Comparison of ENCODE assay signal across 16 mouse cellular contexts in the genomic region with DNA sequence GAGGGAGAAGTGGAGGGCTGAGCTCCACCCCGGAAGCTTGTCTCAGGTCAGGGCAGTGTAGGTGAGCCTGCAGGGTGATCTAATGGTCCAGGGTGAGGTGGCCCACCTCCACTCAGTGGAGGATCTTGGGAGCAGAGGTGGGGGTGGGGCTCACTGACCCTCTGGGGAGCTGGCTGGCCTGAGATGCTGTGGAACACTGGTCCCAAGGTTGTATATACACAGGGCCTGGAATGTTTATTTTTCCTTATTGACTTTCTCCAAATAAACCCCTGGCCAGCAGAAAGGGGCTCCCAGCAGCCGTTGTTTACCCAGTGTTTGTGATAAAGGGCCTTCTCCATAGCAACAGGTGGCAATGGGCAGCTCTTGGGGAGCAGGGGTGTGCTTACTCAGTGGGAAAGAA. TPM values are rescaled to one million over a fixed set of nuclear protein-coding genes. Genes with fewer than 3 reads are reported as not detected.
DNase-seq lines count a peak whose midpoint lies in the region; ATAC-seq lines count a peak whose summit lies in the region.
"Had no signal": no experiment of that assay in that cellular context is flagged by ENCODE, and none has a peak within 500 bp of the region (broad histone marks: within the 10 kb centered on the region; RNA-seq: fewer than 3 reads in every experiment).

No protein-coding gene starts in this region.

- H3K27me3 ChIP-seq in heart, embryonic 15.5 days = no peaks in the 10 kb centered on the region
- peaks cover 22% of the 10 kb centered on the region for H3K27me3 ChIP-seq in neural tube, embryonic 13.5 days
- H3K27me3 ChIP-seq in neural tube, embryonic 15.5 days (replicated peaks) = peaks cover 26% of the 10 kb centered on the region; the same call in 1 of the 2 replicates
- no peaks in the 10 kb centered on the region for H3K27me3 ChIP-seq in lung, embryonic 16.5 days (ENCODE audit: control insufficient read depth, insufficient read depth, low read depth, low read length)

- H3K4me1 ChIP-seq in heart, embryonic 15.5 days (replicated peaks) = peaks cover 25% of the 10 kb centered on the region
- H3K4me1 ChIP-seq in neural tube, embryonic 13.5 days (replicated peaks) = peaks cover 13% of the 10 kb centered on the region
- peaks cover 7% of the 10 kb centered on the region for H3K4me1 ChIP-seq in neural tube, embryonic 15.5 days
- peaks cover 15% of the 10 kb centered on the region for H3K4me1 ChIP-seq in lung, embryonic 16.5 days (replicated peaks; ENCODE audit: control insufficient read depth, insufficient read depth, low read length)

- no peak overlapping the region for H3K4me2 ChIP-seq in heart, embryonic 15.5 days
- no peak overlapping the region for H3K4me2 ChIP-seq in neural tube, embryonic 13.5 days
- H3K4me2 ChIP-seq in neural tube, embryonic 15.5 days = no peak overlapping the region
- H3K4me2 ChIP-seq in lung, embryonic 16.5 days (ENCODE audit: low read depth, low read length) = no peak overlapping the region
- H3K4me2 ChIP-seq: embryonic facial prominence, embryonic 13.5 days; hindbrain, embryonic 13.5 days had no signal

- H3K9ac ChIP-seq in heart, embryonic 15.5 days = no peak overlapping the region
- no peak overlapping the region for H3K9ac ChIP-seq in neural tube, embryonic 13.5 days
- no peak overlapping the region for H3K9ac ChIP-seq in neural tube, embryonic 15.5 days (replicated peaks)
- H3K9ac ChIP-seq in lung, embryonic 16.5 days (ENCODE audit: low read length) = no peak overlapping the region
- H3K9ac ChIP-seq: embryonic facial prominence, embryonic 13.5 days; hindbrain, embryonic 13.5 days had no signal

- H3K27ac ChIP-seq in heart, embryonic 15.5 days = no peak overlapping the region
- H3K27ac ChIP-seq in neural tube, embryonic 13.5 days (replicated peaks) = no peak overlapping the region
- no peak overlapping the region for H3K27ac ChIP-seq in neural tube, embryonic 15.5 days (replicated peaks)
- no peak overlapping the region for H3K27ac ChIP-seq in lung, embryonic 16.5 days (ENCODE audit: low read length)
- H3K27ac ChIP-seq: embryonic facial prominence, embryonic 13.5 days; hindbrain, embryonic 13.5 days had no signal

- no peaks in the 10 kb centered on the region for H3K9me3 ChIP-seq in heart, embryonic 15.5 days (replicated peaks)
- no peaks in the 10 kb centered on the region for H3K9me3 ChIP-seq in neural tube, embryonic 13.5 days
- no peaks in the 10 kb centered on the region for H3K9me3 ChIP-seq in neural tube, embryonic 15.5 days (replicated peaks)
- no peaks in the 10 kb centered on the region for H3K9me3 ChIP-seq in lung, embryonic 16.5 days (ENCODE audit: control insufficient read depth, low read length)
- H3K9me3 ChIP-seq: embryonic facial prominence, embryonic 13.5 days; hindbrain, embryonic 13.5 days had no signal

- peak; percentile 23 for ATAC-seq in heart, embryonic 15.5 days (replicated peaks; ENCODE audit: insufficient number of reproducible peaks, insufficient read depth, low FRiP score, low read depth)
- ATAC-seq in neural tube, embryonic 13.5 days (ENCODE audit: low read depth) = 0 out of 2 replicates have a peak, but pooled peaks have one; percentile 16
- ATAC-seq in neural tube, embryonic 15.5 days (ENCODE audit: low FRiP score) = no peak
- ATAC-seq in lung, embryonic 16.5 days (ENCODE audit: low read depth) = peak; percentile 78
- ATAC-seq: forebrain, embryonic 16.5 days had no signal

- H3K4me3 ChIP-seq in heart, embryonic 15.5 days = no peak overlapping the region
- no peak overlapping the region for H3K4me3 ChIP-seq in neural tube, embryonic 13.5 days
- H3K4me3 ChIP-seq in neural tube, embryonic 15.5 days (replicated peaks) = no peak overlapping the region
- no peak overlapping the region for H3K4me3 ChIP-seq in lung, embryonic 16.5 days (ENCODE audit: low read length)
- H3K4me3 ChIP-seq: embryonic facial prominence, embryonic 13.5 days; hindbrain, embryonic 13.5 days had no signal

- 36% methylated on average over 2 of the region's 2 CpGs for WGBS in heart, embryonic 15.5 days
- WGBS in neural tube, embryonic 13.5 days = 26% methylated on average over 2 of the region's 2 CpGs
- WGBS in neural tube, embryonic 15.5 days = 34% methylated on average over 2 of the region's 2 CpGs
- 0% methylated on average over 2 of the region's 2 CpGs for WGBS in lung, embryonic 16.5 days

- no peak for DNase-seq in heart, adult 9 months (ENCODE audit: low spot score in 2 of 2)
- no peak for DNase-seq in urinary bladder, postnatal 25 days (ENCODE audit: low spot score)
- no peak for DNase-seq in left cerebral cortex, adult 18-20 months (ENCODE audit: low spot score in 2 of 2)
- no peak for DNase-seq in adrenal gland, postnatal 4 days (ENCODE audit: low spot score in 2 of 2)
- DNase-seq: cerebellum, adult 9-10 months; kidney, postnatal 36 days; thymus, postnatal 36 days had no signal

- no peaks in the 10 kb centered on the region for H3K36me3 ChIP-seq in heart, embryonic 15.5 days
- H3K36me3 ChIP-seq in neural tube, embryonic 13.5 days = no peaks in the 10 kb centered on the region
- H3K36me3 ChIP-seq in neural tube, embryonic 15.5 days = no peaks in the 10 kb centered on the region
- no peaks in the 10 kb centered on the region for H3K36me3 ChIP-seq in lung, embryonic 16.5 days (ENCODE audit: control insufficient read depth, insufficient read depth, low read length)
- H3K36me3 ChIP-seq: embryonic facial prominence, embryonic 13.5 days; hindbrain, embryonic 13.5 days had no signal

RNA-seq across cellular contexts. Expression of a gene that starts 18.5 kb away (rescaled TPM):
- not detected in 2 replicates for polyA plus RNA-seq in heart, embryonic 15.5 days (2015; fragmentation: Nextera tagmentation; extraction: Ambion mirVana)
- not detected in 2 replicates for polyA plus RNA-seq in neural tube, embryonic 13.5 days (2015; fragmentation: Nextera tagmentation; extraction: Ambion mirVana)
- not detected in 2 replicates for polyA plus RNA-seq in neural tube, embryonic 15.5 days (2015; fragmentation: Nextera tagmentation; extraction: Ambion mirVana)
- not detected in 2 replicates for polyA plus RNA-seq in lung, embryonic 16.5 days (2015; fragmentation: Nextera tagmentation; extraction: Ambion mirVana)
- total RNA-seq in left cerebral cortex, adult 18-20 months (2021) = not detected
- under 1 TPM in 1 of 2 experiments, not detected in 1; 0.56 TPM for total RNA-seq in adrenal gland, postnatal 4 days (2021)
- polyA plus RNA-seq: brain, embryonic 14.5 days; embryonic facial prominence, embryonic 13.5 days; forebrain, embryonic 16.5 days; gonadal fat pad, adult 2 months; hindbrain, embryonic 13.5 days had no signal
